ENCODE assay signal across 20 mouse cellular contexts in genomic region chr1:86542584-86542983, GRCm38 (mm10).
"Had no signal": no experiment of that assay in that cellular context is flagged by ENCODE, and none has a peak within 500 bp of the region (broad histone marks: within the 10 kb centered on the region; RNA-seq: fewer than 3 reads in every experiment).

No protein-coding gene starts in this region.

- H3K9me3 ChIP-seq: limb, embryonic 10.5 days; limb, embryonic 13.5 days; midbrain, embryonic 10.5 days; midbrain, embryonic 13.5 days had no signal

- H3K4me2 ChIP-seq: limb, embryonic 13.5 days; midbrain, embryonic 13.5 days had no signal

- DNase-seq: kidney, adult 18-20 months; kidney, adult 9 months; kidney, postnatal 14 days; kidney, postnatal 4 days; layer of hippocampus, adult 9-11 months; lung, adult 2 months; lung, postnatal 14 days; lung, postnatal 4 days; thymus, adult 2 months; thymus, postnatal 14 days; thymus, postnatal 4 days had no signal

- H3K4me3 ChIP-seq: layer of hippocampus, adult 2 months; limb, embryonic 10.5 days; limb, embryonic 13.5 days; midbrain, embryonic 10.5 days; midbrain, embryonic 13.5 days; myocyte had no signal

- H3K27me3 ChIP-seq: limb, embryonic 13.5 days; midbrain, embryonic 13.5 days had no signal

- H3K27ac ChIP-seq: layer of hippocampus, adult 2 months; limb, embryonic 10.5 days; limb, embryonic 13.5 days; midbrain, embryonic 10.5 days; midbrain, embryonic 13.5 days; stomach, postnatal 0 days had no signal

- ATAC-seq: intestine, embryonic 16.5 days; midbrain, embryonic 13.5 days; midbrain, embryonic 16.5 days had no signal

- H3K4me1 ChIP-seq: limb, embryonic 10.5 days; limb, embryonic 13.5 days; midbrain, embryonic 10.5 days; midbrain, embryonic 13.5 days had no signal

- H3K9ac ChIP-seq: limb, embryonic 13.5 days; midbrain, embryonic 13.5 days had no signal
